In genomic region chr3:55526470-55526869, GRCm38 (mm10) we compare ENCODE assay signal across 27 mouse cellular contexts. TPM values are rescaled to one million over a fixed set of nuclear protein-coding genes. Genes with fewer than 3 reads are reported as not detected.
DNase-seq lines count a peak whose midpoint lies in the region; ATAC-seq and TF ChIP-seq lines count a peak whose summit lies in the region.
"Had no signal": no experiment of that assay in that cellular context is flagged by ENCODE, and none has a peak within 500 bp of the region (broad histone marks: within the 10 kb centered on the region; RNA-seq: fewer than 3 reads in every experiment).

No protein-coding gene starts in this region.

- no peaks in the 10 kb centered on the region for H3K27me3 ChIP-seq in midbrain, embryonic 11.5 days (ENCODE audit: control insufficient read depth, insufficient read depth, low read length)
- H3K27me3 ChIP-seq in midbrain, postnatal 0 days (ENCODE audit: insufficient read depth, low read length): no peaks in the 10 kb centered on the region
- no peaks in the 10 kb centered on the region for H3K27me3 ChIP-seq in hindbrain, embryonic 12.5 days
- H3K27me3 ChIP-seq in limb, embryonic 12.5 days: no peaks in the 10 kb centered on the region
- H3K27me3 ChIP-seq in neural tube, embryonic 13.5 days: no peaks in the 10 kb centered on the region
- H3K27me3 ChIP-seq: intestine, embryonic 15.5 days had no signal

- H3K27ac ChIP-seq in midbrain, embryonic 11.5 days (ENCODE audit: low read depth, low read length): peak overlapping the region; percentile 10; the same call in 1 of the 2 replicates
- no peak overlapping the region for H3K27ac ChIP-seq in midbrain, postnatal 0 days (ENCODE audit: low read depth, low read length)
- H3K27ac ChIP-seq in hindbrain, embryonic 12.5 days: peak overlapping the region; percentile 67
- H3K27ac ChIP-seq in limb, embryonic 12.5 days: peak overlapping the region; percentile 51
- H3K27ac ChIP-seq in neural tube, embryonic 13.5 days (replicated peaks): peak overlapping the region; percentile 93
- H3K27ac ChIP-seq: gastrocnemius, adult 2 months; heart, adult 2 months; intestine, embryonic 15.5 days; liver, embryonic 14.5 days had no signal

- no peaks in the 10 kb centered on the region for H3K36me3 ChIP-seq in midbrain, embryonic 11.5 days (ENCODE audit: control insufficient read depth, insufficient read depth, low read length)
- no peaks in the 10 kb centered on the region for H3K36me3 ChIP-seq in midbrain, postnatal 0 days (ENCODE audit: insufficient read depth, low read length)
- no peaks in the 10 kb centered on the region for H3K36me3 ChIP-seq in hindbrain, embryonic 12.5 days
- no peaks in the 10 kb centered on the region for H3K36me3 ChIP-seq in limb, embryonic 12.5 days
- H3K36me3 ChIP-seq in neural tube, embryonic 13.5 days: no peaks in the 10 kb centered on the region; the same call in 1 of the 2 replicates
- H3K36me3 ChIP-seq: intestine, embryonic 15.5 days had no signal

- H3K9ac ChIP-seq in midbrain, embryonic 11.5 days (ENCODE audit: low read length): no peak overlapping the region
- H3K9ac ChIP-seq in midbrain, postnatal 0 days (replicated peaks; ENCODE audit: low read length, poor library complexity, severe bottlenecking): no peak overlapping the region
- peak overlapping the region; percentile 14; the same call in 1 of the 2 replicates for H3K9ac ChIP-seq in hindbrain, embryonic 12.5 days
- H3K9ac ChIP-seq in limb, embryonic 12.5 days (replicated peaks): no peak overlapping the region
- H3K9ac ChIP-seq in neural tube, embryonic 13.5 days: peak overlapping the region; percentile 22; the same call in 1 of the 2 replicates
- H3K9ac ChIP-seq: intestine, embryonic 15.5 days; liver, embryonic 14.5 days had no signal

- H3K4me2 ChIP-seq in midbrain, embryonic 11.5 days: no peak overlapping the region
- H3K4me2 ChIP-seq in midbrain, postnatal 0 days (ENCODE audit: low read depth, low read length, poor library complexity, severe bottlenecking): no peak overlapping the region
- no peak overlapping the region for H3K4me2 ChIP-seq in hindbrain, embryonic 12.5 days (replicated peaks)
- H3K4me2 ChIP-seq in limb, embryonic 12.5 days: no peak overlapping the region
- H3K4me2 ChIP-seq in neural tube, embryonic 13.5 days: no peak overlapping the region
- H3K4me2 ChIP-seq: intestine, embryonic 15.5 days had no signal

- no peak overlapping the region for H3K4me3 ChIP-seq in midbrain, embryonic 11.5 days (ENCODE audit: low read depth, low read length)
- H3K4me3 ChIP-seq in midbrain, postnatal 0 days (ENCODE audit: low read depth, low read length): no peak overlapping the region
- no peak overlapping the region for H3K4me3 ChIP-seq in hindbrain, embryonic 12.5 days
- H3K4me3 ChIP-seq in limb, embryonic 12.5 days (replicated peaks): no peak overlapping the region
- no peak overlapping the region for H3K4me3 ChIP-seq in neural tube, embryonic 13.5 days
- H3K4me3 ChIP-seq: gastrocnemius, adult 2 months; heart, adult 2 months; intestine, embryonic 15.5 days had no signal

- 89% methylated on average over 3 of the region's 3 CpGs for WGBS in midbrain, embryonic 11.5 days
- 74% methylated on average over 3 of the region's 3 CpGs for WGBS in midbrain, postnatal 0 days
- 84% methylated on average over 3 of the region's 3 CpGs for WGBS in hindbrain, embryonic 12.5 days
- WGBS in limb, embryonic 12.5 days: 32% methylated on average over 3 of the region's 3 CpGs
- 76% methylated on average over 3 of the region's 3 CpGs for WGBS in neural tube, embryonic 13.5 days

- peaks cover 46% of the 10 kb centered on the region for H3K4me1 ChIP-seq in midbrain, embryonic 11.5 days (ENCODE audit: control insufficient read depth, insufficient read depth, low read length)
- peaks cover 23% of the 10 kb centered on the region for H3K4me1 ChIP-seq in midbrain, postnatal 0 days (ENCODE audit: insufficient read depth, low read length)
- H3K4me1 ChIP-seq in hindbrain, embryonic 12.5 days: peaks cover 66% of the 10 kb centered on the region
- peaks cover 88% of the 10 kb centered on the region for H3K4me1 ChIP-seq in limb, embryonic 12.5 days (replicated peaks)
- H3K4me1 ChIP-seq in neural tube, embryonic 13.5 days (replicated peaks): peaks cover 89% of the 10 kb centered on the region

- H3K9me3 ChIP-seq in midbrain, embryonic 11.5 days (ENCODE audit: control insufficient read depth, low read length): no peaks in the 10 kb centered on the region
- no peaks in the 10 kb centered on the region for H3K9me3 ChIP-seq in midbrain, postnatal 0 days (ENCODE audit: low read length)
- no peaks in the 10 kb centered on the region for H3K9me3 ChIP-seq in hindbrain, embryonic 12.5 days (replicated peaks)
- H3K9me3 ChIP-seq in limb, embryonic 12.5 days: no peaks in the 10 kb centered on the region
- no peaks in the 10 kb centered on the region for H3K9me3 ChIP-seq in neural tube, embryonic 13.5 days
- H3K9me3 ChIP-seq: intestine, embryonic 15.5 days had no signal

- DNase-seq in midbrain, embryonic 11.5 days (ENCODE audit: low spot score, missing footprints): no peak
- DNase-seq in midbrain, postnatal 0 days (ENCODE audit: low spot score): no peak
- DNase-seq in cerebellum, postnatal 25 days: no peak
- no peak for DNase-seq in liver
- DNase-seq: cerebellum, postnatal 10 days; gastrocnemius, adult 2 months; heart, adult 2 months; kidney, postnatal 4 days; right cerebral cortex, postnatal 4 days; thymus, postnatal 4 days had no signal

- no peak for ATAC-seq in midbrain, embryonic 11.5 days (ENCODE audit: low FRiP score)
- ATAC-seq in midbrain, postnatal 0 days (ENCODE audit: low FRiP score): no peak
- no peak for ATAC-seq in hindbrain, embryonic 12.5 days (ENCODE audit: low FRiP score)
- ATAC-seq in limb, embryonic 12.5 days (ENCODE audit: insufficient number of reproducible peaks, insufficient read depth, low FRiP score, low TSS enrichment, low read depth): no peak
- no peak for ATAC-seq in neural tube, embryonic 13.5 days (ENCODE audit: low read depth)
- ATAC-seq in erythroblast, adult 5-6 weeks (replicated peaks; ENCODE audit: low FRiP score, poor library complexity, severe bottlenecking): no peak
- ATAC-seq: forebrain, embryonic 14.5 days; intestine, embryonic 15.5 days; lung, postnatal 0 days had no signal

- TF ChIP-seq CTCF in midbrain, postnatal 0 days (IDR thresholded peaks at IDR 0.05): no peak

RNA-seq across cellular contexts. Expression of gene Gm21954, which starts 54.5 kb away (rescaled TPM):
- not detected in 2 replicates for polyA plus RNA-seq in midbrain, embryonic 11.5 days (2014; fragmentation: Nextera tagmentation; extraction: Ambion mirVana)
- not detected in 2 replicates for total RNA-seq in midbrain, postnatal 0 days (2014; rRNA removed)
- not detected in 2 replicates for polyA plus RNA-seq in midbrain, postnatal 0 days (2015; fragmentation: Nextera tagmentation; extraction: Ambion mirVana)
- not detected in 2 replicates for polyA plus RNA-seq in hindbrain, embryonic 12.5 days (2016; fragmentation: Nextera tagmentation; extraction: Ambion mirVana)
- not detected in 2 replicates for polyA plus RNA-seq in limb, embryonic 12.5 days (2016; fragmentation: Nextera tagmentation; extraction: Ambion mirVana)
- polyA plus RNA-seq in neural tube, embryonic 13.5 days (2015; fragmentation: Nextera tagmentation; extraction: Ambion mirVana): not detected in 2 replicates
- total RNA-seq in erythroblast, adult 5-6 weeks (2015; ENCODE audit: low replicate concordance): not detected in 2 replicates
- not detected in 2 replicates for total RNA-seq in erythroblast, adult 5-6 weeks (2017; ENCODE audit: low replicate concordance)
- total RNA-seq: adrenal gland, postnatal 4 days; ES-E14; gastrocnemius, adult 2 months; heart, adult 2 months; layer of hippocampus, postnatal 25 days; left cerebral cortex, postnatal 25 days; megakaryocyte-erythroid progenitor cell, adult 5-6 weeks had no signal
- polyA plus RNA-seq: forebrain, embryonic 14.5 days; heart, adult 2 months; heart, embryonic 16.5 days; intestine, embryonic 15.5 days; kidney, embryonic 14.5 days; liver, embryonic 14.5 days; lung, postnatal 0 days; neural tube, embryonic 11.5 days; testis, adult 2 months had no signal

Comparison
In these comparisons a context has a peak if more than half of its experiments do, and no peak if none do; other contexts are left out.
1. H3K9ac ChIP-seq: peak in hindbrain, embryonic 12.5 days (single experiment) and neural tube, embryonic 13.5 days (single experiment); none in midbrain, embryonic 11.5 days (single experiment), midbrain, postnatal 0 days (single experiment) and limb, embryonic 12.5 days (single experiment).